Mouse (Mus musculus) megakaryocyte-erythroid progenitor cell, adult 5-6 weeks (primary cell): ENCODE measurements around the gene Tmem160. TPM values are rescaled to one million over a fixed set of nuclear protein-coding genes. Genes with fewer than 3 reads are reported as not detected.
A peak's percentile ranks its signal among the peaks of the same experiment; 100 is the strongest.

Experiments
- ATAC-seq: replicated peaks from 2 replicates; pipeline ENCODE4 v1.8.0; 2016; ENCODE audit warnings: mild to moderate bottlenecking, inconsistent platforms; ENCODE audit not compliant: severe bottlenecking, poor library complexity, low FRiP score, low TSS enrichment
- total RNA-seq, 2 experiments: library from RNA; stranded (forward) in 1 of 2; stranded (reverse) in 1 of 2; fragments of 200-1000, 215-1000 nt in 1 of 2; fragments of >200 nt in 1 of 2; fragmentation: Nextera tagmentation in 1 of 2; gene quantifications; 2 replicates each; pipeline ENCODE4 v1.2.3; 2014 to 2017

Tmem160 gene
- total RNA-seq, 2 experiments from 2014 or later = 16.3 to 39.2 TPM

GRCm38 (mm10) chr7:16475764-16476599, 23.4 kb downstream of the Tmem160 start:
- ATAC-seq = no peak

- no peak for ATAC-seq
Observed at GRCm38 (mm10) chr7:16476600-16476989, 24.0 kb downstream of the Tmem160 start.

- no peak for ATAC-seq
Observed at GRCm38 (mm10) chr7:16477628-16478027, 25.0 kb downstream of the Tmem160 start, which contains the start of gene Npas1. TSS of gene Npas1 (minus strand) at chr7:16477728.

- no peak for ATAC-seq
Observed at GRCm38 (mm10) chr7:16488816-16489215, 36.2 kb downstream of the Tmem160 start.

DNA sequence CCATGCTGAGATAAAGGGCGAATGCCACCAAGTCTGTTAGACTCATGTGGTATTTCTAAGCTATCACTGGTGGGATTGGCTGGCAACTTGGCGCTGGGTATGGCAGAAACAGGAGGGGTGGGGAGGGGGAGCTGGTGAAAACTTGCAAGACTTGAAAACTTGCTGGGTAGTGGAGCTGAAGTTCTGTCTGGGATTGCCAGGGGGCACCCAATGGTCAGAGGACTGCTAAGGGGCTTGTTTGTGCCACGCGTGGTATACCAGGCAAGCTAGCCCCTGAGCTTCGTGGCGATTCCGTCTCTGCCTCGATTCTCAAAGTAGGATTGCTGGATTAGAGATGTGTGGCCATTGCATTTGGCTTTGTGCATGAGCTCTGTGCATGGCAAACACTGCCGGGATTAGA, 37.4 kb downstream of the Tmem160 start:
- ATAC-seq = no peak

DNA sequence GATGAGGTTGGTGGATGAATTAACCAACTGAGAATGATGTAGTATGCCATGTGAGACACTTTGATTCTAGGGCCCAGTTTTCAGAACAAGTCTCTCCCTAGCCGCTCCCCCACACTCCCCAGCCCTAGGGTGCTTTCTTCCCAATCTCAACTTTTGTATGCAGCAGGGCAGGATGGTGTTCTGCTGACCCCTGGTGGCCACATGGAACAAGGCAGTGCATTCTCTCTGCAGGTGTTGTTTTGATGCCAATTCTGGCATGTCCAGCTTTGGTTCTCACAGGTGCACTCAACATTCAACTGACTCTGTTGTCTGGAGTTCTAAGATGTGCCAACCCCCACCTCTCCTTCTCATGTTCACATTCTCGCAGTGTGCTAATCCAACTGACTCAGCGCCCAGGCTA, 39.2 kb downstream of the Tmem160 start:
- peak; percentile 80 for ATAC-seq

DNA sequence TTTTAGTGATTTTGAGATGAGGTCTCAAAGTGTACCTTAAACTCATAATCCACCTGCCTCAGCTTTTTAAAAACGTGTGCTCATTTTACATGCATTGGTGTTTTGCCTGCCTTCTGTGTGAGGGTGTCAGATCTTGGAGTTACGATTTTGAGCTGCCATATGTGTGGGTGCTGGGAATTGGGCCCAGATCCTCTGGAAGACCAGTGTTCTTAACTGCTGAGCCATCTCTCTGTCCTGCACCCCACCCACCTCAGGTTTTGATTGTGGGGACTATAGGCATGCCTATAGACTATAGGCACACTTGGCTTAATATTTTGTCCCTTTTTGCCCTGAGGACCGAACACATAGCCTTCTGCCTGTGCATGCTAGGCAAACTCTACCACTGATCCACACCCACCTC, 39.6 kb downstream of the Tmem160 start:
- no peak for ATAC-seq

- ATAC-seq = peak; percentile 42; the same call in 1 of the 2 replicates
Observed at GRCm38 (mm10) chr7:16493361-16493760, 40.8 kb downstream of the Tmem160 start.

- no peak for ATAC-seq
Observed at GRCm38 (mm10) chr7:16496260-16496659, 43.7 kb downstream of the Tmem160 start.

DNA sequence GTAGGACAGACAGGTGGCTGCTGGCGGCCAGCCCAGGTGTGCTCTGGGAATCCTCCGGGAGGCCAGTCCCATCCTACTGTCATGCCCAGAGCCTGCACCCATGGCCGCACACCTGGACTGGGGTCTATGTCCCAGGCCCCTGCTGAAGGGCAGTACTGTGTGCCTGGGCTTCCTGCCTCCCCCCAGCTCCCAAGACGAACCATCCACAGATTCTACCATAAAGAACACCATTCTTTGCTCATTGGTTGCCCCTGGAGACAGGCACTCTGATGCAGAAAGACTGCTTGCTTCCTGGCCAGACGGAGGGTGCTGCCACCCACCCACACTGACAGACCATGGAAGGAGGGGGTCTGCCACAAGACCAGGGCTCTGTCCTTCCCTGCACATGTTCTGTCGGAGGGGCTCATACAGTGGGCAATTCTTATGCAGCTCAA, 47.1 kb downstream of the Tmem160 start:
- ATAC-seq = no peak

GRCm38 (mm10) chr7:16501571-16501970, 49.0 kb downstream of the Tmem160 start:
- ATAC-seq = no peak

GRCm38 (mm10) chr7:16504573-16505225, 52.1 kb downstream of the Tmem160 start:
- ATAC-seq = no peak

Other genes starting within 250 kb of the Tmem160 start
- gene Dhx34, start 230.7 kb upstream of the Tmem160 start, total RNA-seq (2014; fragmentation: Nextera tagmentation) = 8.2 and 13.8 TPM in 2 replicates
- 3.6 and 3.7 TPM in 2 replicates for gene Dhx34, start 230.7 kb upstream of the Tmem160 start, total RNA-seq (2017)
- gene C5ar2, start 208.6 kb upstream of the Tmem160 start, total RNA-seq (2014; fragmentation: Nextera tagmentation) = 3.2 and 4.5 TPM in 2 replicates
- gene C5ar2, start 208.6 kb upstream of the Tmem160 start, total RNA-seq (2017) = 3.5 and 4.0 TPM in 2 replicates
- 0.22 TPM in 1 of 2 replicates, not detected in the other for gene C5ar1, start 193.2 kb upstream of the Tmem160 start, total RNA-seq (2014; fragmentation: Nextera tagmentation)
- gene C5ar1, start 193.2 kb upstream of the Tmem160 start, total RNA-seq (2017) = 0.23 TPM in 1 of 2 replicates, not detected in the other
- 23.3 and 28.3 TPM in 2 replicates for gene Inafm1, start 179.2 kb upstream of the Tmem160 start, total RNA-seq (2014; fragmentation: Nextera tagmentation)
- 14.8 and 18.4 TPM in 2 replicates for gene Inafm1, start 179.2 kb upstream of the Tmem160 start, total RNA-seq (2017)
- 57.1 and 65.7 TPM in 2 replicates for gene Ccdc9, start 166.0 kb upstream of the Tmem160 start, total RNA-seq (2014; fragmentation: Nextera tagmentation)
- 106 and 110 TPM in 2 replicates for gene Ccdc9, start 166.0 kb upstream of the Tmem160 start, total RNA-seq (2017)
- 1.8 and 2.9 TPM in 2 replicates for gene Bbc3, start 144.4 kb upstream of the Tmem160 start, total RNA-seq (2014; fragmentation: Nextera tagmentation)
- 3.1 and 4.4 TPM in 2 replicates for gene Bbc3, start 144.4 kb upstream of the Tmem160 start, total RNA-seq (2017)
- 132 and 134 TPM in 2 replicates for gene Sae1, start 65.0 kb upstream of the Tmem160 start, total RNA-seq (2014; fragmentation: Nextera tagmentation)
- 478 and 490 TPM in 2 replicates for gene Sae1, start 65.0 kb upstream of the Tmem160 start, total RNA-seq (2017)
- gene Zc3h4, start 51.9 kb upstream of the Tmem160 start, total RNA-seq (2014; fragmentation: Nextera tagmentation) = 60.7 and 66.9 TPM in 2 replicates
- 29.5 and 39.1 TPM in 2 replicates for gene Zc3h4, start 51.9 kb upstream of the Tmem160 start, total RNA-seq (2017)
- gene Npas1, start 24.9 kb downstream of the Tmem160 start, total RNA-seq (2014; fragmentation: Nextera tagmentation) = not detected in 2 replicates
- not detected in 2 replicates for gene Npas1, start 24.9 kb downstream of the Tmem160 start, total RNA-seq (2017)
- 11.1 and 14.3 TPM in 2 replicates for gene Arhgap35, start 162.2 kb downstream of the Tmem160 start, total RNA-seq (2014; fragmentation: Nextera tagmentation)
- 8.0 and 8.6 TPM in 2 replicates for gene Arhgap35, start 162.2 kb downstream of the Tmem160 start, total RNA-seq (2017)
- not detected in 2 replicates for gene Ceacam15, start 222.9 kb downstream of the Tmem160 start, total RNA-seq (2014; fragmentation: Nextera tagmentation)
- not detected in 2 replicates for gene Ceacam15, start 222.9 kb downstream of the Tmem160 start, total RNA-seq (2017)